Mouse (Mus musculus) brown adipose tissue, adult 24 weeks (tissue): ENCODE measurements around the gene Brd3. TPM values are rescaled to one million over a fixed set of nuclear protein-coding genes. Genes with fewer than 3 reads are reported as not detected.
"Not testable (repeated sequence)": the region's sequence is repeated elsewhere in the genome, so short reads cannot be mapped to it uniquely, and the experiment has no call there.

Experiments used
- H3K27ac ChIP-seq: fragments of 200-500 bp; replicated peaks from 2 replicates; pipeline ENCODE4 v1.5.1; 2012; ENCODE audit warnings: low read depth, mild to moderate bottlenecking, low read length
- H3K4me1 ChIP-seq: fragments of 200-500 bp; 2 replicates; pipeline ENCODE4 v1.6.1; 2012; ENCODE audit warnings: low read length, mixed read lengths; ENCODE audit not compliant: control insufficient read depth, insufficient read depth, insufficient read length
- H3K4me3 ChIP-seq: fragments of 200-500 bp; 2 replicates; pipeline ENCODE4 v1.5.1; 2012; ENCODE audit warnings: low read depth, mild to moderate bottlenecking, low read length, moderate library complexity; ENCODE audit not compliant: insufficient read depth
- polyA plus RNA-seq: library from polyadenylated mRNA; stranded (reverse); fragments of >200 nt; gene quantifications from 2 replicates; pipeline ENCODE4 v1.2.4, GENCODE M21; 2012; ENCODE audit not compliant: missing spikeins, insufficient read depth, insufficient read length

The Brd3 gene
- polyA plus RNA-seq, 1 experiment = 19.3 TPM

DNA sequence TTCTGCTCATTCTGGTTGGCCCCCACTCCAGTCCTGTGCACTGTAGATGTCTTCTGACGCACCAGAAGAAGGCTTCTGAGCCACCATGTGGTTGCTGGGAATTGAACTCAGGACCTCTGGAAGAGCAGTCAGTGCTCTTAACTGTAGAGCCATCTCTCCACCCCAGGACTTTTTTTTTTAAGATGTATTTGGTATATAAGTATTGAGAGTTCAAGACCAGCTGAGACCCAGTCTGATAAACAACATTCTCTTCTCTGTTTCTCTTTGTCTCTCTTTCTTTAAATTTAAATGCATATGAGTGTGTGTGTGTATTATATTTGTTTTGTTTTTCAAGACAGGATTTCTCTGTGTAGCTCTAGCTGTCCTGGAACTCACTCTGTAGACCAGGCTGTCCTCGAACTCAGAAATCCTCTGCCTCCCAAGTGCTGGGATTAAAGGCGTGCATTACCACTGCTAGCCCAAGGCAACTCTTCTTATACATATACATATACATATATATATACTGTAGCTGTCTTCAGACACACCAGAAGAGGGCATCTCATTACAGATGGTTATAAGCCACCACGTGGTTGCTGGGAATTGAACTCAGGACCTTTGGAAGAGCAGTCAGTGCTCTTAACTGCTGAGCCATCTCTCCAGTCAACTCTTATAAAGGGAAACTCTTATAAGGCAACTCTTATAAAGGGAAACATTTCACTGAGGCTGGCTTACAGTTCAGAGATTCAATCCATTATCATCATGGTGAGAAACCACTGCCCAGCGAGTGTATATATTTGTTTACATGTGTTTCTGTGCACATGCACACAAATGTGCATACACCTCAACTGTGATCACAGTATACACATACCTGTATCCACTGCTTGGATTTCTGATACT is 31.2 kb upstream of the Brd3 start:
- not testable (repeated sequence) for H3K4me1 ChIP-seq, H3K4me3 ChIP-seq, H3K27ac ChIP-seq

GRCm38 (mm10) chr2:27518283-27518682 is 10.8 kb upstream of the Brd3 start:
- Histone ChIP-seq H3K27ac (no peak overlapping the region), H3K4me1 (peaks cover 7% of the 10 kb centered on the region; the same call in 1 of the 2 replicates), H3K4me3 (no peak overlapping the region)

DNA sequence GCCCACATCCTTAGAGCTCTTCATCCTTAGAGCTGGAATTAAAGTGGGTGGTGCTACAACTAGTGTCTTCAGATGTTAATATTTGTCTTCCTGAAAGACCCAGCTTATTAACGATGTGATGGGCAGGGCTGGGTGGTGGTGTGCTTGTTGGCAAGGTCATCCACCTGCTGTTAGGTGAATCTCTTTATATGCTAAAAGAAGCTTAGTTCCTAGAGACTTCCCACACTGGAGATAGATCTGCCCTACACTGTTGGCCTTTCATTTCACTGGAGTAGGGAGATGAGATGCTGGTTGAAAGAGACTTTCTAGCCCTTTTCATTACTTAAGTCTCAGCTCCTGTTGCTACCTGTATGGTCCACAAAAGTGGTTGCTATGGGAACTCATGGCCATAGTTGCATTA is 8.8 kb upstream of the Brd3 start:
- Histone ChIP-seq H3K4me3 (peak overlapping the region; percentile 28; the same call in 1 of the 2 replicates), H3K27ac (no peak overlapping the region), H3K4me1 (peaks cover 7% of the 10 kb centered on the region; the same call in 1 of the 2 replicates)

DNA sequence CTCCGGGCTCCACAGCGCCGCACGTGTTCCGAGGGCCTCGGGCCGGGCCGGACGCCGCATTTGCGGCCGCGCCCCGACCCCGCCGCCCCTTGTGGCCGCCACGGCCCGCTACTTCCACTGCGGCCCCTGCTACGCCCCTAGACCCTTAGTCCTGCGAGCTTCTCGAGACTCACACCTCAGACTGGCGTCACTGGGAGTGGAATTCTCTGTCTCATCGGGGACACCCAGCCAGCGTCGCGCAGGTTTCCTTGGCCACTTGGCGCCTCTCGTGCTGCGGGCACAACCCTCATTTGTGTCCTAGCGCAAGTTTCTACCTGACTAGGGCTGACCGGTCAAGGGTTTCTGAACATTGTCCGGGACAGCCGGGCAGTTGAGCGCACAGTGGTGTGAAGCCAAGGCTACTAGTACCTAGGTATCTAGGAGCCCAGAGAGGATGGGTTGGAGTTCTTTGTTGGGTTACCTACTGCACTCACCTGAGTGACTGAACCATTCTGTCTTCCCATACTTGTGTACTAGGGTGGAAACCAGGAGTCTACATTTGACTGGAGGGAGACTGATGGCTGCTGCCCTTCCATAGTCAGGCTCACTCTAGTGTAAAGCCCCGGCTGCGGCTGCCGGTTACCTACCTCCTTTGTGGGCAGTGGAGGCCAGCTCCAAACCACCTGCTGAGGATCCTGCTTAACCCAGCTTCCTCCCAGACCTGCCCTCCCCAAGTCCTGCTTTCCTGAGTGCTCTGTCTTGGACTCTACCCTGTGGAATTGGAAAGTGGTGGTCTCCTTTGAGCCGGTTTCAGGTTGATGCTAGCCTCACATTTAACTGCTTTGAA is 8.1 kb upstream of the Brd3 start:
- Histone ChIP-seq H3K4me1 (peaks cover 7% of the 10 kb centered on the region; the same call in 1 of the 2 replicates), H3K4me3 (peak overlapping the region; percentile 78), H3K27ac (0 out of 2 replicates have a peak overlapping the region, but pooled peaks have one; percentile 4)

- peaks cover 7% of the 10 kb centered on the region; the same call in 1 of the 2 replicates for H3K4me1 ChIP-seq
- peak within 1 kb of the TSS; percentile 78 for H3K4me3 ChIP-seq
- H3K27ac ChIP-seq = peak within 1 kb of the TSS; percentile 92
These were observed 7.3 kb upstream of the Brd3 start, which contains the start of gene Wdr5 for GRCm38 (mm10) chr2:27514639-27515328. Wdr5 (plus strand) TSS chr2:27515157.

DNA sequence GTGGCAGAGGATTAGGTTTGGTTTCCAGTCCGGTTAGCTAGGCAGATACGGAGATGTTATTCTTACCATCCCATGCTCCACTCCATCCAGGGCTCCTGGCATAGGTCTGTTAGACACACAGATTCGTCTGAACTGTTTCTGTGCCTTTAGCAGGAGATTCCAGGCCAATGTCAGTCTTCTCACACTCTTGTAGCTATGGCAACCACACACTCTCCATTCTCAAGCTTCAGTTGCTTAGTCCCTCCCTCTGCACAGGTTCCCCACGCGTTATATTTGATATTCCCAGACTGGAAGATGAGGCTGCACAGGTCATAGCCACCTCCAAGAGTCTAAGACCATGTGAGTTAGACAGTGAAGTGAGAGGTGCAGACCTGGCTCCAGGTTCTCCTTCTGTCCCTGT is 6.4 kb upstream of the Brd3 start:
- H3K4me3 ChIP-seq = peak overlapping the region; percentile 78; the same call in 1 of the 2 replicates
- peaks cover 7% of the 10 kb centered on the region; the same call in 1 of the 2 replicates for H3K4me1 ChIP-seq
- H3K27ac ChIP-seq = 0 out of 2 replicates have a peak overlapping the region, but pooled peaks have one; percentile 92

DNA sequence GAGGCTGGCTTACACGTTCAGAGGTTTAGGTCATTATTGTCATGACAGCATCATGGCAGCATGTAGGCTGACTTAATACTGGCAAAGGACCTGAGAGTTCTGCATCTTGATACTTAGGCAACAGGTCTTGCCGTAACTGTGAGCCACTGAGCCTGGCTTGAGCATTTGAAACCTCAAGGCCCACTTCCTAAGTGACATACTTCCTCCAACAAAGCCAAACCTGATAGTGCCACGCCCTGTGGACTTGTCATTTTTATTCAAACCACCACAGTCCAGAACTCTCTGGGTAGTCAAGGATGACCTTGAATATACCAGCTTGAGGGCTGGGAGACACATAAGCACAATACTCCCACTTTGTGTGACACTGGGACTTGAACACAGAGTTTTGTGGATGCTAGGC is 5.4 kb upstream of the Brd3 start:
- no peak overlapping the region for H3K27ac ChIP-seq
- no peak overlapping the region for H3K4me3 ChIP-seq
- peaks cover 7% of the 10 kb centered on the region; the same call in 1 of the 2 replicates for H3K4me1 ChIP-seq

DNA sequence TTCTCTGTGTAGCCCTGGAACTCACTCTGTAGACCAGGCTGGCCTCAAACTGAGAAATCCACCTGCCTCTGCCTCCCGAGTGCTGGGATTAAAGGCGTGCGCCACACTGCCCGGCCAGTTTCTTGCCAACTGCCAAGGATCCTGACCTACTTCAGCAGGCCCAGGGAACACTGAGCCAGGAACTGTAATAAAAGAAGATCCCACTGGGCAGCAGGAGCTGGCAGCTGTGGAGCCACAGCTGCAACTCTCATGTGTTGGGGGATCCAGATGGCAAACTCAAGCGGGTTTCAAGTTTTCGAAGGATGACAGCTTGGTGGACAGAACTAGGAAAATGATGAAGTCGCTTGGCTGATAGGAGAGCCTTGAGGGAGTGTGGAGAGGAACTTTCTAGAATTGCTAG is 3.2 kb upstream of the Brd3 start:
- Histone ChIP-seq H3K4me1 (no peaks in the 10 kb centered on the region), H3K27ac (no peak overlapping the region), H3K4me3 (no peak overlapping the region)

DNA sequence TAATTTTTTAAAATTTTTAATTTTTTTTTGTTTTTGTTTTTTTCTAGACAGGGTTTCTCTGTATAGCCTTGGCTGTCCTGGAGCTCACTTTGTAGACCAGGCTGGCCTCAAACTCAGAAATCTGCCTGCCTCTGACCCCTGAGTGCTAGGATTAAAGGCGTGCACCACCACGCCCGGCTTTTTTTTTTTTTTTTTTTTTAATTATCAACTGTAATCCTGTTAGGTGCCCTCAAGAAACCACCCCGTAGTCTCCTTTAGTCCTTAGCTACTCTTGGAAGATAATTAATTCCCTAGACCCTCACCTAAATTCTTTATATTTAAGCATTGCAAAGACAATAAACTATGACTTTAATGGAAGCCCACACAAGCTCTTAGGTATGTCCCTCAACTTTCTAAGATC is 804 bp downstream of the Brd3 start:
- not testable (repeated sequence) for H3K27ac ChIP-seq, H3K4me3 ChIP-seq
- peaks cover 11% of the 10 kb centered on the region for H3K4me1 ChIP-seq

GRCm38 (mm10) chr2:27505539-27505938 is 1.9 kb downstream of the Brd3 start:
- no peak overlapping the region for H3K4me3 ChIP-seq
- H3K4me1 ChIP-seq = peaks cover 11% of the 10 kb centered on the region
- peak overlapping the region; percentile 49; the same call in 1 of the 2 replicates for H3K27ac ChIP-seq

DNA sequence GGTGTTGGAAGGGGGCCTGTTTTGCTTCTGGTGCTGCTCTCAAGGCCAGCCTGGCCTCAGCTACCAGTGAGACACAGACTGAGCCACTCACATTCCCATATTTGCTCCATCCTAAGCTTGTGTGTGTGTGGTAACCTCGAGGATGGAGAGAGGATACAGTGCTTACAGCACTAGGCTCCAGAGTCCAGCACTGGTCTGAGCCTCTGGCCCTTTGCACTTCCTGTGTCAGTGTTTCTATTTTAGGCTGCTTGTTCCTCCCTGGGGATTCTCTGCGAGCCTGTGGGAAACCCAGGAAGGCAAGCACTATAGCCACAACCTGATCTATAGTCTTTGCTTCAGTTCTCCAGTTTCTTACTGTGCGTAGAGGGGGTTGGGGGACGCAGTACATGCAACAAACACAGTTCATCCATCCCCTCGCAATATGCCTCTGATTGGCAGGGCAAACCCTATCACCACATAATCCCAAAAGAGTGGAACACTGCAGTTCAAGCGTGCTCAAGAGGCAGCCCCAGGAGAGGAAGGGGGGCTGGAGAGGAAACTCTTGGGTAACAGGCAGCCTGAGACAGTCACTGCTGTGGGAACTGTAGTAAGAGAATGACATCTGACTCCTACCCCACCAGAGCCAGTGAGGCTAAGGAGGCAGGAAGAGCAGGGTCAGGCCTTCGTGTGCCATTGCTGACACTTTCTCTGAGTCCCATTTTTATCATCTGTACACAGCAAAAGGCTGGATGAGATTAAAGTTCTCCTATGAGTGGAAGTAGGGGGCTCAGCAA is 3.2 kb downstream of the Brd3 start:
- peak overlapping the region; percentile 61 for H3K27ac ChIP-seq
- H3K4me3 ChIP-seq = no peak overlapping the region

DNA sequence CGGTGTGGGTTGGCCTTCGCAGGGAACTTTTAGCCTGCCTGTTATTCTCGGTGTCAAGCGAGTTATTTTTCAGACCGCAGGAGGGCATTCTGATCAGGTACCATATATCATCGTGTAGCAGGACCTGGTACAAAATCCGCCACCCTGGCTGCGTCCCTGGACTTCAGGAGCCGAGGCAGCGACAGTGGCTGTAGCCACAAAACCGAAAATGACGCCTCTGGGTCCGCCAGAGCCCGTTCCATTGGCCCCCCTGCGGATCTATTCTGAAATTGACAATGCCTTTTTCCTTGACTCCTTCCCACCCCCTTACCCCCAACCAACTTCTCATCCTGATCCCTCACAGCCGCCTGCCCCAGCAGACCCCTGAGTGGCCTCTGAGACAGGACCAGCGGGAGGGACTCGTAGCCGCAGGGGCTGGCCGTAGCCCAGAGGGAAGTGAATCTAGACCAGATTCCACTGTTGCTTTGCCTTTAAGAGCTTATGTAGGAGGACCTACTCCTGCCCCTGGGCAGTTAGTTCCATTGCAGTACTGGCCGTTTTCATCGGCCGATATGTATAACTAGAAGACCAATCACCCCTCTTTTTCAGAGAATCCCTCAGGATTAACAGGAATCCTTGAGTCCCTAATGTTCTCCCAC is 11.0 kb downstream of the Brd3 start:
- H3K4me1 ChIP-seq = no peaks in the 10 kb centered on the region

More for the DNA sequence above, 3.2 kb downstream of the Brd3 start:
- peaks cover 11% of the 10 kb centered on the region for H3K4me1 ChIP-seq

DNA sequence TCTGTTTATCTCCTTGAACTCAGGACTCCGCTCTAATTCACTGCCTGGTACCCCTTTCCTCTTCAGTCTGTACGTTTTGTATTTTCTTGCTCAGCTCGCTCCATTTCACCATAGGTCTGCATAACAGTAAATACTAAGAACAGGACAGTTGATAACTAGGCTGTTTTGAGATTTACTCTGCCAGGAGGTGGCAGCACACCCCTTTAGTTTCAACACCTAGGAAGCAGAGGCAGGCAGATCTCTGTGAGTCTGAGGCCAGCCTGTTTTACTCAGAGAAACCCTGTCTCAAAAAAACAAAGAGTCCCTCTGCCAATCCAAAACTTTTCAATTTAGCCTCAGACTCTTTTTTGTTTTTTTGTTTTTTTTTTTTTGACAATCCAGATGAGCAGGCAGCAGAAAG is 13.5 kb downstream of the Brd3 start:
- H3K4me3 ChIP-seq = no peak overlapping the region
- H3K4me1 ChIP-seq = no peaks in the 10 kb centered on the region
- no peak overlapping the region for H3K27ac ChIP-seq

More for the DNA sequence above, 11.0 kb downstream of the Brd3 start:
- peak overlapping the region; percentile 56 for H3K4me3 ChIP-seq
- peak overlapping the region; percentile 74 for H3K27ac ChIP-seq

GRCm38 (mm10) chr2:27490939-27491338 is 16.5 kb downstream of the Brd3 start:
- Histone ChIP-seq H3K27ac (no peak overlapping the region), H3K4me3 (no peak overlapping the region), H3K4me1 (no peaks in the 10 kb centered on the region)
